Comparison of ENCODE assay signal across 10 mouse cellular contexts in genomic region chr4:141008028-141008427, GRCm38 (mm10). TPM values are rescaled to one million over a fixed set of nuclear protein-coding genes. Genes with fewer than 3 reads are reported as not detected.
DNase-seq lines count a peak whose midpoint lies in the region; ATAC-seq and TF ChIP-seq lines count a peak whose summit lies in the region.
"Had no signal": no experiment of that assay in that cellular context is flagged by ENCODE, and none has a peak within 500 bp of the region (broad histone marks: within the 10 kb centered on the region; RNA-seq: fewer than 3 reads in every experiment).

No protein-coding gene starts in this region.

- peaks cover 41% of the 10 kb centered on the region for H3K4me1 ChIP-seq in cerebellum, adult 2 months (ENCODE audit: control insufficient read depth, insufficient read depth, low read length)
- H3K4me1 ChIP-seq in thymus, adult 2 months (replicated peaks; ENCODE audit: control insufficient read depth, insufficient read depth, low read length), result peaks cover 8% of the 10 kb centered on the region; the same call in 1 of the 2 replicates

- no peak for TF ChIP-seq CTCF in cerebellum, adult 2 months (IDR thresholded peaks at IDR 0.05; ENCODE audit: borderline replicate concordance, insufficient read depth, low read depth, low read length)
- TF ChIP-seq CTCF in thymus, adult 2 months (IDR thresholded peaks at IDR 0.05; ENCODE audit: borderline replicate concordance, control insufficient read depth, extremely low read depth, insufficient read depth, low read length, poor library complexity), result no peak

- H3K36me3 ChIP-seq in thymus, adult 2 months (ENCODE audit: control insufficient read depth, insufficient read depth, low read length), result peaks cover 5% of the 10 kb centered on the region; the same call in 1 of the 2 replicates

- no peak for TF ChIP-seq POLR2A in cerebellum, adult 2 months (IDR thresholded peaks at IDR 0.05; ENCODE audit: borderline replicate concordance, insufficient read depth, low read length)
- no peak for TF ChIP-seq POLR2A in thymus, adult 2 months (IDR thresholded peaks at IDR 0.05; ENCODE audit: control insufficient read depth, extremely low read depth, insufficient read depth, low read length, poor library complexity)

- H3K4me3 ChIP-seq in cerebellum, adult 2 months (replicated peaks; ENCODE audit: insufficient read depth, low read depth, low read length), result no peak overlapping the region
- H3K4me3 ChIP-seq in thymus, adult 2 months (ENCODE audit: control insufficient read depth, insufficient read depth, low read length), result no peak overlapping the region
- H3K4me3 ChIP-seq: forebrain, embryonic 12.5 days had no signal

- DNase-seq in cerebellum, adult 2 months, result peak; percentile 62 to 65
- peak; percentile 40 for DNase-seq in urinary bladder, postnatal 14 days (ENCODE audit: low spot score)
- no peak for DNase-seq in urinary bladder, postnatal 4 days (ENCODE audit: low spot score in 2 of 2)
- peak; percentile 57 to 80 for DNase-seq in kidney, postnatal 25 days
- no peak for DNase-seq in thymus, adult 2 months
- DNase-seq in left cerebral cortex, postnatal 36 days (ENCODE audit: low spot score in 2 of 2), result no peak
- DNase-seq: lung, embryonic 14.5 days had no signal

- WGBS in cerebellum, adult 2 months, result 4% methylated on average over 8 of the region's 8 CpGs
- WGBS in thymus, adult 2 months, result 96% methylated on average over 8 of the region's 8 CpGs

- H3K27me3 ChIP-seq in cerebellum, adult 2 months (ENCODE audit: control insufficient read depth, insufficient read depth, low read length), result no peaks in the 10 kb centered on the region
- H3K27me3 ChIP-seq in thymus, adult 2 months (ENCODE audit: control insufficient read depth, insufficient read depth, low read length), result peaks cover 3% of the 10 kb centered on the region; the same call in 1 of the 2 replicates
- H3K27me3 ChIP-seq: forebrain, embryonic 12.5 days had no signal

- H3K27ac ChIP-seq in cerebellum, adult 2 months (ENCODE audit: insufficient read depth, low read length), result no peak overlapping the region
- H3K27ac ChIP-seq in thymus, adult 2 months (ENCODE audit: control insufficient read depth, insufficient read depth, low read length), result no peak overlapping the region
- H3K27ac ChIP-seq: forebrain, embryonic 12.5 days had no signal

- intact Hi-C loops in left cerebral cortex, postnatal 36 days (cut with DNase I), result no loop called here

- ATAC-seq in cerebellum, adult (ENCODE audit: insufficient number of reproducible peaks, low FRiP score, low TSS enrichment), result no peak
- no peak for ATAC-seq in inflammation-experienced regulatory T-cells, adult 6 months

RNA-seq across cellular contexts. Expression of gene Mfap2, which starts 2.2 kb away (rescaled TPM):
- polyA plus RNA-seq in cerebellum, adult 2 months (2012; rRNA removed), result 3.1 and 3.4 TPM in 2 replicates
- not detected for polyA plus RNA-seq in inflammation-experienced regulatory T-cells, adult 6 months (2017; shearing (Covaris generic))
- 6.1 and 7.0 TPM in 2 replicates for polyA plus RNA-seq in thymus, adult 2 months (2012; rRNA removed)
- total RNA-seq in left cerebral cortex, postnatal 36 days (2021), result 1 to 10 TPM; 3.9 to 5.9 TPM

RNA-seq across cellular contexts. Expression of gene Atp13a2, which starts 21.4 kb away (rescaled TPM):
- polyA plus RNA-seq in cerebellum, adult 2 months (2012; rRNA removed), result 194 and 198 TPM in 2 replicates
- polyA plus RNA-seq in inflammation-experienced regulatory T-cells, adult 6 months (2017; shearing (Covaris generic)), result 1 to 10 TPM; 3.1 to 5.9 (median 5.6) TPM
- 300 and 301 TPM in 2 replicates for polyA plus RNA-seq in thymus, adult 2 months (2012; rRNA removed)
- 100 to 1,000 TPM; 162 to 171 TPM for total RNA-seq in left cerebral cortex, postnatal 36 days (2021)

RNA-seq across cellular contexts. Expression of gene Sdhb, which starts 47.0 kb away (rescaled TPM):
- polyA plus RNA-seq in cerebellum, adult 2 months (2012; rRNA removed), result 320 and 325 TPM in 2 replicates
- 100 to 1,000 TPM; 275 to 381 (median 276) TPM for polyA plus RNA-seq in inflammation-experienced regulatory T-cells, adult 6 months (2017; shearing (Covaris generic))
- polyA plus RNA-seq in thymus, adult 2 months (2012; rRNA removed), result 194 and 239 TPM in 2 replicates
- 100 to 1,000 TPM; 171 to 200 TPM for total RNA-seq in left cerebral cortex, postnatal 36 days (2021)

RNA-seq across cellular contexts. Expression of gene Crocc, which starts 52.3 kb away (rescaled TPM):
- polyA plus RNA-seq in cerebellum, adult 2 months (2012; rRNA removed), result 39.4 and 41.3 TPM in 2 replicates
- polyA plus RNA-seq in inflammation-experienced regulatory T-cells, adult 6 months (2017; shearing (Covaris generic)), result 1 to 10 TPM in 1 of 3 experiments, under 1 TPM in 2; 0.67 to 1.2 (median 0.67) TPM
- polyA plus RNA-seq in thymus, adult 2 months (2012; rRNA removed), result 12.9 and 17.6 TPM in 2 replicates
- 10 to 100 TPM; 40.3 to 73.7 TPM for total RNA-seq in left cerebral cortex, postnatal 36 days (2021)

Comparison
In these comparisons a context has a peak if more than half of its experiments do, and no peak if none do; other contexts are left out.
1. DNase-seq: peak in cerebellum, adult 2 months (2 of 2), urinary bladder, postnatal 14 days (single experiment) and kidney, postnatal 25 days (2 of 2); none in urinary bladder, postnatal 4 days (0 of 2), thymus, adult 2 months (single experiment) and left cerebral cortex, postnatal 36 days (0 of 2).
2. RNA of gene Atp13a2, which starts 21.4 kb away (polyA plus RNA-seq): 300 to 301 TPM in thymus, adult 2 months and 194 to 198 TPM in cerebellum, adult 2 months; 3.1 to 5.9 TPM in inflammation-experienced regulatory T-cells, adult 6 months; every median in the first group is over 10 times any median in the second.